Mouse (Mus musculus): ENCODE measurements around the gene Ppp5c. TPM values are rescaled to one million over a fixed set of nuclear protein-coding genes. Genes with fewer than 3 reads are reported as not detected.
"Not testable (repeated sequence)": the region's sequence is repeated elsewhere in the genome, so short reads cannot be mapped to it uniquely, and the experiment has no call there.

Gene Ppp5c
- 10 to 100 TPM; 72.9 to 84.4 TPM for total RNA-seq (2021)
- long read RNA-seq, experiment 1, transcript Ppp5c-201 (13 exons, 2,072 nt): major isoform, 127 of 146 reads
- long read RNA-seq, experiment 1, partial matches to known transcripts: 4 of 146 reads
- long read RNA-seq, experiment 1, other reads (novel, unspliced or antisense): 15 of 146 reads
- long read RNA-seq, experiment 2, transcript Ppp5c-201 (13 exons, 2,072 nt): major isoform, 116 of 136 reads
- long read RNA-seq, experiment 2, partial matches to known transcripts: 7 of 136 reads
- long read RNA-seq, experiment 2, other reads (novel, unspliced or antisense): 11 of 136 reads

DNA sequence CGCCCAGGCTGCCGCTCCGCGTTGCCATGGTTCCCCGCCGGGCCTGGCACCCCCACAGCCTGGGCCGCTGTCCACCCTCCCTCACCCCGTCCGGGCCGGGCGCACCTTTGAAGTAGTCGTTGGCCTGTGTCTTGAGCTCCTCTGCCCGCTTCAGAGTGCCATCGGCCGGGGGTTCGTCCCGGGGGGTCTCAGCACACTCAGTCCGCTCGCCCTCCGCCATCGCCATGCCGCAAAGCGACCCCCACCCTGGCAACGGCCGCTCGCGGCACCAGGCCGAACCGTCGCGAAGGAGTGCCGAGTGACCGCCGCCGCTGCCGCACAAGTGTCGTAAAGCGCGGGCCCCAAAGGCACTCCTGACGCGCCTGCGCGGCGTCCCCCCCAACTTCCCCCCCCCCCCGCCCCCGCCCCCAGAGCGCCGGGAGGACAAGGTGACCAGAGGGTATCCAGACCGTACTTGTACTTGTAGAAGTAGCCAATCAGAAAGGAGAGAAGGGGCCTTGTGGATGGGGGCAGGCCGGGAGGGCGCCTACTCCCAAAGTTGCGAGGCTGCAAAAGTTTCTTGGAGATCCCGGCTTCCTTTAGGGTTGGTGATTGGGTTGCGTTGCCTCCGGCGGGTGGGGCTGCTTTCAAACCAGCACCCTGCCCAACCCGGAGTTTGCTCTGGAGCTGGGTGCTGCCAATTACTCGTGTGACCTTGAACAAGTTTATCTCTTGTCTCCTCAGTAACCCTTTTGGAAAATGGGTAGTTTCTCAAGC is at the start of gene Ppp5c:
Ppp5c (minus strand) TSS at position 337 of the 756 bp plus-strand sequence.
- DNase-seq (ENCODE audit: low spot score in 2 of 2): peak; percentile 90 to 93

DNA sequence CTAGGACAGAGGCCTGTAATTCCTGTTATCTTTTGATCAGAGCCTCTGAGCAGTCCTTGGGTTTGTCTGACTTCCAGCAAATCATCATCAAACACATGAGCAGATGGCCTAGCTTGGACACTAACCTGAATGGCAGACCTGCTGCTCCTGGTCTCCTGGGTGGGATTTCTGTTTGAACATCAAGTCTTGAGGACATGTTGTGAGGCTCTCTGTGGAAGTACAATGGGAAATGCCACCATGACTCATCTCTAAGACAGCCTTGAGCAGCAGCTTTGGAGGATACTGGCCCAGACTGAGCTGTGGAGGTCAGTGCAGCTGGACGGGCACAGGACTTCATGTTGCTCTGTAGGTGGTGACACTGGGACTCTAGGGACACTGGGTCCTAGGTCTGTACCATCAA is 48.8 kb upstream of the Ppp5c start:
- no peak for DNase-seq (ENCODE audit: low spot score in 2 of 2)

DNA sequence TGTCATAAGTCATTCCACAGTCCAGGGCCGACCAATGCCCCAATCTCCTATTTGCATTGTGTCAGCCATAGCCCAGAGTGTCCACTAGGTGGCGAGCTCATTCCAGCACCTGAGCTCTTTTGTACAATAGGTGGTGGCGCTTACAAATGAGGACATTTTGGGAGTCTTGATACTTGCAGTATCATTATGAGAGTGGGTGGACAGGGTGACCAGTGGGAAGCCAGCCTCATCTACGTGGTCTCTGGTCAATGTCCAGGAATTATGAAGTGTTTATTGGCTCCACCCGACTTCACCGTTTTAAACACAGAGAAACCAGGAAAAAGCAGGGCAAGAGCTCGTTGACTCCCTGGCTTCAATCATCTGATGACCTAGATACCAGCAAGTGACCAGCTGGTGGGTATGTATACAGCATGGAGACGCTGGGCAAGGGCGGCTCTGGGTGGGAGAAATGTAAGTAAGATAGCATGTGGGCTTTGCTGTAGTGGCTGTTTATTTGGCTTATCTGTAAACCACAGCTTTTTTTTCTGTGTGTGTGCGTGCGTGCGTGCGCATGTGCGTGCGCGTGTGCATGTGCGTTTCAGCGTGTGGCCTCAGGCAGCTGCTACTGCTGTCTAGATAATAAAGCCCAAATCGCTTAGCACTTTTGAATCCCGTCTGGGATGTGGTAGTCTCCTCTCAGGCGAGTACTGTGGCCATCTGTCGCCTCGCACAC is 46.3 kb upstream of the Ppp5c start, which contains the start of gene Psg16:
Psg16 (plus strand) TSS at position 137 of the 712 bp plus-strand sequence.
- DNase-seq (ENCODE audit: low spot score in 2 of 2): peak in 1 of 2 experiments; percentile 34

DNA sequence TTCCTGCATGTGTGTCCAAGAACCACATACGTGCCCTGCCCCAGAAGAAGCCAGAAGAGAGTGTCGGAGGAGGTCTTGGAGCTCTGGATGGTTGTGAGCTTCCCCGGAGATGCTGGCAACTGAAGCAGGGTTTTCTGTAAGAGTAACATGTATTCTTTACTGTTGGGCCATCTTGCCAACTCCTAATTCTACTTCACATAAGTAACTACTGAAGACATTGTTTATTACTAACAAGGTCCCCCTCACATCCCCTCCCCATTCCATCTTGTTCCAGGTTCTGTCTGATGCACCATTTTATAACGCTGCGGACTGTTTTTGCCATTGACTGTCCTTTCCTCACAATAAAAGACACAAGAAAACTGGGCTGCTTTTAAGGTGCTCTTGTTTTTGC is 45.8 kb upstream of the Ppp5c start:
- DNase-seq (ENCODE audit: low spot score in 2 of 2): no peak

- DNase-seq (ENCODE audit: low spot score in 2 of 2): not testable (repeated sequence)
Measured at GRCm38 (mm10) chr7:17067651-17068050, 39.9 kb upstream of the Ppp5c start.

GRCm38 (mm10) chr7:17067000-17067399 is 39.3 kb upstream of the Ppp5c start:
- DNase-seq (ENCODE audit: low spot score in 2 of 2): no peak

DNA sequence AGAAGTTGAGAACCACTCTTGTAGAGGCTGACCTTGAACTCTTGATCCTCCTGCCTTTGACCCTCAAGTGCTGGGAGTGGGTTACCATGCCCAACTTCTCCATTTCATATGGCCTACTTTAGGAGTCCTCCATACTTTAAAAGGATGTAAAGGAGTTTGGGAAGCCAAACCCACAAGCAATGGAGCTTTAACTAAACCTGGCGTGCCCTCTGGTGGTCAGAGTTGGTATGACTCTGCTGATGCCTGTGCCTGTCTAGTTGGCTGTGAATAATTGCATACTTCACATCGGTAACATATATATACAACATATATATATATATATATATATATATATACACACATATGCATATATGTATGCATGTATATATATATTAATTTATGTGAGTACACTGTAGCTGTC is 38.7 kb upstream of the Ppp5c start:
- peak; percentile 53 to 78 for DNase-seq (ENCODE audit: low spot score in 2 of 2)

DNA sequence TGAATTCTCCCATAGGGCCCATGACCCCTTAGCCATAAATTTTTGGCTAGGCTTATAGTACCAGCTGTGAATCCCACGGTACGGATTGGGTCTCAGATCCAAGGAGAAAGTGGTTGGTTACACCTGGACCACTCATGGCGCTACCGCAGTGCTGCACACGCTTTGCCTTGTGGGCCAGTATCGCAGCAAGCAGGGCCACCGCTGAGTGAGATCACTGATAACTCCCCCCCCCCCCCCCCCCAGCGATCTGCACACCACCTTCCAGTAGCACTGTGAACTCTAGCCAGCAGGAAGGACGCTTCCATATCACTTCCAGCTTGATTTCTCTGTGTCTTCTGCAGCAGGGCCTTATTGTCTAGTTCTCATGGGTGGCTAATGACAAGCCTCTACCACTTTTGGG is 37.9 kb upstream of the Ppp5c start:
- no peak for DNase-seq (ENCODE audit: low spot score in 2 of 2)

DNA sequence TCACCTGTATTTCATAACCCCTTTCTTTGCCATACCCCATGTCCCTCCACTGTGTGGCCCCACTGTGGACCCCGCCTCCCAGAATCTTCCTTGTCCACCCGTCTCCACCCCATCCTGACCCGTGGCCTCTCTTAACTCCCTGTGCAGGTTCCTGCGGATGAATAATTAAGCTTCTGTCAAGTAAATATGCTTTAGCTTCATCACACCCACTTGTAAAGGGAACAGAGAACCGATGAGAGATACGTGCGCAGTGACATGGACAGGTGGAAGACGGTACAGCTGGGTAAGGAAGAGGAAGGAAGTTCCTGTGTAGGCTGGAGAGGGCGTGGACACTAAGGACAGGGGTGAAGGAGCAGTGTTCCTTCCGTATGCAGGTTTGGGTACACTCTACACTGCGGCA is 35.1 kb upstream of the Ppp5c start:
- DNase-seq (ENCODE audit: low spot score in 2 of 2): no peak

DNA sequence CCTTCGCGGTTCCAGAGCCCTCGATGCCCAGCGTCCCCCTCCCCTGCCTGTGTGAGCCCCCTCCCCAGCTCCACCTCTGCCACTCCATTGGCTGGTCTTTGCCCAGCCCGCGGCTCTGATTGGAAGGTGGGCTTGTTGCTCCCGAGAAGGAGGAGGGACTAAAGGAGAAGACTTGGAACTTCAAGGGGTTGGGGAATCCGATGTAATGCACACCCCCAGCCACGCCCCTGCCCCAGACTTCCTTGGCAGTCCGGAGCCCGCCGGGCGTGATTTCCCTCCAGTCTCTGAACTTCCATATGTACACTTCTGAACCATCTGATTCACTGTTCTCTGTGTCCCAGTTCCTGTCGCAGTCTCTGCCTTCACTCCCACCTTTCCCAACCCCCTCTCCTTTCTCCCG is 34.7 kb upstream of the Ppp5c start, which contains the start of gene Hif3a:
Hif3a (minus strand) TSS at position 39 of the 400 bp plus-strand sequence.
- peak in 1 of 2 experiments; percentile 58 for DNase-seq (ENCODE audit: low spot score in 2 of 2)

- peak in 1 of 2 experiments; percentile 41 for DNase-seq (ENCODE audit: low spot score in 2 of 2)
Measured at GRCm38 (mm10) chr7:17060782-17061605, 33.3 kb upstream of the Ppp5c start.

DNA sequence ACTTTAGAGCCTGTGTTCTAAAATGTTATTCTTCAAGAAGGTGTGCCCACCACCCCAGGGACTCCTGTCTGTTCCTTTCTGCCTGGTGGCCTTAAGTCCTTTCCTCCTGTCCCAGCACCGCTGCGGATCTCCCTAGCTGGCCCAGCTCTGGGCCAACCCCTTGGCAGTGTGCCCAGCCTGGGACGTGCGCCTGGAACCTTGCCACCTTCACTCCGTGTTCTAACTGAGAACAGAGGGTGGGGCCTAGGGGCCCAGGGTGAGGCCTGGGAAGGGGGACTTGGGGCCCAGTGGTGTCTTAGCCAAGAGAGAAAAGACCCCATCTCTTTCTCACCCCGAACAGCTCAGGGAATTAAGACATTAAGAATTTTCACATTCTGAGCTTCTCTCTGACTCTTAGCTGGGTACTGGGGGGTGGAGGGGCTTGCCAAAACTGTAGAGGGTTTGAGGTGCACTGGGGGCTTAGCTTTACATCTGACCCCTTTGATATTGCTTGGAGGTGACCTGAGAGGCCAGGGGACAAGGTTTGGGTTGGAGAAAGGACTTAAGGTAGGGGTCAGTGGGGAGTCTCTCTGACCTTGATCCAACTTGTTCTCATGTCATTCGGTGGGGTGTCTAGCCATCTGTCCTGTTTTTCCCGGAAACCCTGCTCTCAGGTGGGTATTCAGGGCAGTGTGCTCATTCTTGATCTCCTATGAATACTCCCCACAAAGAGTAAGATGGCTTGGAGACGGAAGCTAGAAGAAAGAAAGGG is 32.5 kb upstream of the Ppp5c start:
- DNase-seq (ENCODE audit: low spot score in 2 of 2): peak; percentile 87 to 93

DNA sequence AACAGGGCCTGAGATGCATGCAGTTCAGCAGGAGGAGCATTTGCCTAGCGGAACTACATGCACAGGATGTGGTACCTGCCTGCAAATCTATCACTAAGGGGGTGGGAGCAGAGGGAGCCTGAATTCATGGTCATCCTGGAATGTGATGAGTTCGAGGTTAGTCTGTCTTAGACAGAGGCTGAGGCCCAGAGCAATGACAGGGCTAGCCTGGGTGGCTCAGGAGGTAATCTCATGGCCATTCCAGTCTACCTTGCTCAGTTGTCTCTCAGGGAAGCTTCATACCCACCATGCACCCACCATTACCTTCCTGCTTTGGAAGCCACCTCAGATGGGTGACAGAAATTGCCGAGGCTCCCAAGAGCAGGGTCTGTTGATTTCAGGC is 31.7 kb upstream of the Ppp5c start:
- DNase-seq (ENCODE audit: low spot score in 2 of 2): no peak

DNA sequence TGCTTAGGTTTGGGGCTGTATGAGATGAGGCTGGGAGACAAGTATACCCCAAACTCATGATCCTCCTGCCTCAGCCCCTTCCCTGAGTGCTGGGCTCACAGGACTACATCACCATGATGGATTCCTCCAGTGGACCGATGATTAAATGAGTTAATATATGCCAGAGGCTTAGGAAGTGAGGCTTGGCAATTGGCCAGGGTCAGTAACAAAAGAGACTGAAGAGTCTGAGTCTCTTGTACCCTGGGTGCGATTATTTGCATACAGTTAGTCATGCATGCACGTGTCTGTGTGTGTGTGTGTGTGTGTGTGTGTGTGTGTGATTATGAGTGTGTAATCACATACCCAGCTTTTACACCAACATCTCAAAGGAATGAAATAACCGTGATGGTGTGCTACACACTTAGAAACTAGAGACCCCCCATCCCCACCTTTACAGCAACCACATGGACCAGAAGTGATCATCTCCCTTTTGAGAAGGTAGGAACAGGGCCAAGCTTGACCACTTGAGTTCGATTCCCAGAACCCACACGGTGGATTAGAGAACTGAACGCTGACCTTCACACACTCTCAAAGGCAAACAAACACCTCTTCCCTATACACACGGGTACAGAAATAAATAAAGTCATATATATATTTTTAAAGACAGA is 31.2 kb upstream of the Ppp5c start:
- DNase-seq (ENCODE audit: low spot score in 2 of 2): peak in 1 of 2 experiments; percentile 50

DNA sequence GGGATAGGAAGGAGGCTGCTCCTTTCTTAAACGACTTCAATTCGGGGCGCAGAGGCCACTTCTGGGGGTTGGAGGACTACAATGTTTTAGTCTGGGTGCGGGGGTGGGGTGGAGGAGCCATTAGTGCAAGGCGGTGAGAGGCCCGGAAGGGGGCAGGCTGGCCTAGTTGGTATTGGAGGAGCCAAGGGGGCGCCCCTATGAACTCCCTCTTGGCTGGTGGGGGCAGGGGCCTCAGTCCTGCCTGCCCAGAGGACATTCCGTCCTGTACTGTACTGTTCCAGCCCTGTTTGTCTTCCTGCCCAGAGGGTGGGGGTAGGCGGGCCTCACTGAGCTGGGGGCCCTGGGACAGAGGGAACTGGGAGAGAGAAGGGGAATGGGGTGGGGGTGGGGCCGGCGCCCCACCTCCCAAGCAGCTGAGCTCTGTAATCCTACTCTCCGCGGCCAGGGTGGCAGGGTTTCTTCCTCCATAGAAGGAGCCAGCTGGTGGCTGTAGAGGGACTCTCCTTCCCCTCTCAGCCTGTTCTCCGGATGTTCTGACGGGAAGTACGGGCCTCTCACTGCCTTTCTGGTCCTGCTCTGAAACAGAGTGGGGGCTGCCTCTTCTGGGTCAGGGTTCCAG is 30.5 kb upstream of the Ppp5c start:
- DNase-seq (ENCODE audit: low spot score in 2 of 2): peak; percentile 54 to 82

- no peak for DNase-seq (ENCODE audit: low spot score in 2 of 2)
Measured at GRCm38 (mm10) chr7:17056601-17057523, 29.1 kb upstream of the Ppp5c start.

DNA sequence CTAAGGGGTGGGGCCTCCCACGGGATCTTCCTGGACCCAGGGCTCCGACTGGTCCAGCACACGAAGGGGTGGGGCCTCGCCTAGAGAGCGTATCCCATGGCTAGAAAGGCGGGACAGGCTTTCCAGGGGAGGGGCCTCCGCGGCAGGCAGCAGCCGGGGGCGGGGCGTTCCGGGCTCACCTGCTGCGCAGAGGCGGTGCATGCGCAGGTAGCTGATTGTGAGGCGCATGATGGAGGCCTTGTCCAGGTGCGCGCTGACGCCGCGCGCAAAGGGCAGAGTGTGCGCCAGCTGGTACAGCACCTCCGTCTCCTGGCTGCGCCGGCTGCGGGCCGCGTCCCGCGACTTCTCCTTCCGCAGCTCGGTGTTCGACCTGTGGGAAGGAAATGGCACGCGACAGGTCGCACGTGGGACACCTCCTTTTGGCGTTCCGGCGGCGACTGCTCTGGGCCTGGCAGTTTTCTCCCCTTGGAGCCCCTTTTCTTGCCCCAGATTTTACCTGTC is 28.4 kb upstream of the Ppp5c start:
- DNase-seq (ENCODE audit: low spot score in 2 of 2): peak; percentile 43 to 70

Data from gastrocnemius, postnatal 4 days (tissue).